Mouse (Mus musculus) ES-E14 (cell line): Measurements from ENCODE around the gene Med13l. TPM values are rescaled to one million over a fixed set of nuclear protein-coding genes. Genes with fewer than 3 reads are reported as not detected.

ENCODE experiments used
- DNase-seq: peaks from one replicate; pipeline ENCODE4 v3.0.0-alpha.2; 2013; ENCODE audit warnings: low read depth, low spot score
- H3K27ac ChIP-seq: 2 replicates; pipeline ENCODE4 v1.5.1; 2012; ENCODE audit warnings: low read depth, mild to moderate bottlenecking, low read length, moderate library complexity, mixed read lengths; ENCODE audit not compliant: poor library complexity, insufficient read depth, severe bottlenecking
- H3K36me3 ChIP-seq: 2 replicates; pipeline ENCODE4 v1.6.1; 2012; ENCODE audit warnings: mild to moderate bottlenecking, low read length, moderate library complexity, mixed read lengths; ENCODE audit not compliant: control insufficient read depth, poor library complexity, insufficient read depth, severe bottlenecking
- H3K4me1 ChIP-seq, 2 experiments: fragments of 150-350 bp in 1 of 2; sonication (generic) in 1 of 2; 2 replicates each; pipeline ENCODE4 v1.6.1; 2012; ENCODE audit warnings: low read length in 2 of 2, mild to moderate bottlenecking in 1 of 2, mixed read lengths in 1 of 2; ENCODE audit not compliant: control insufficient read depth in 2 of 2, insufficient read depth in 2 of 2, poor library complexity in 1 of 2
- H3K4me3 ChIP-seq, 2 experiments: fragments of 150-350 bp in 1 of 2; sonication (generic) in 1 of 2; 2 replicates each; pipeline ENCODE4 v1.5.1; 2012; ENCODE audit warnings: low read length in 2 of 2, low read depth in 1 of 2, mild to moderate bottlenecking in 1 of 2, mixed read lengths in 1 of 2; ENCODE audit not compliant: insufficient read depth in 1 of 2, poor library complexity in 1 of 2, severe bottlenecking in 1 of 2
- H3K9ac ChIP-seq: 2 replicates; pipeline ENCODE4 v1.6.1; 2012; ENCODE audit warnings: low read depth, mild to moderate bottlenecking, low read length, mixed read lengths; ENCODE audit not compliant: poor library complexity, insufficient read depth, severe bottlenecking
- H3K9me3 ChIP-seq: fragments of 150-350 bp; sonication (generic); 2 replicates; pipeline ENCODE4 v1.6.1; 2012; ENCODE audit warnings: low read depth, mild to moderate bottlenecking, low read length; ENCODE audit not compliant: control insufficient read depth, insufficient read depth
- CHD2 ChIP-seq: IDR thresholded peaks from 2 replicates; pipeline ENCODE4 v1.6.1; 2014; ENCODE audit warnings: mild to moderate bottlenecking, low read depth, low read length, inconsistent platforms
- HCFC1 ChIP-seq: IDR thresholded peaks from 2 replicates; pipeline ENCODE4 v1.6.1; 2012; ENCODE audit warnings: low read length, inconsistent platforms, borderline replicate concordance; ENCODE audit not compliant: insufficient read depth
- MAFK ChIP-seq: IDR thresholded peaks from 2 replicates; pipeline ENCODE4 v1.6.1; 2014; ENCODE audit warnings: mild to moderate bottlenecking, low read depth, low read length, inconsistent platforms; ENCODE audit not compliant: insufficient read depth
- ZC3H11A ChIP-seq: IDR thresholded peaks from 2 replicates; pipeline ENCODE4 v1.6.1; 2012; ENCODE audit warnings: low read depth, mild to moderate bottlenecking, inconsistent platforms, low read length, borderline replicate concordance
- ZNF384 ChIP-seq: IDR thresholded peaks from 2 replicates; pipeline ENCODE4 v1.6.1; 2012; ENCODE audit warnings: low read depth, low read length, inconsistent platforms
- in situ Hi-C, 2 experiments: fragments of 600-800 bp; cut with MboI; formaldehyde crosslinking; loops; one replicate each; pipeline ENCODE4 v1.15.1; 2025; ENCODE audit warnings: low sequenced_read_pairs in 2 of 2, inconsistent platforms in 1 of 2; ENCODE audit not compliant: unreplicated experiment in 2 of 2
- total RNA-seq: library from RNA; depleted of rRNA; stranded (reverse); fragments of 300-350 nt; gene quantifications from 2 replicates; pipeline ENCODE4 v1.2.3, GENCODE M21; 2012

The Med13l gene
- total RNA-seq, 1 experiment = 52.4 TPM

DNA sequence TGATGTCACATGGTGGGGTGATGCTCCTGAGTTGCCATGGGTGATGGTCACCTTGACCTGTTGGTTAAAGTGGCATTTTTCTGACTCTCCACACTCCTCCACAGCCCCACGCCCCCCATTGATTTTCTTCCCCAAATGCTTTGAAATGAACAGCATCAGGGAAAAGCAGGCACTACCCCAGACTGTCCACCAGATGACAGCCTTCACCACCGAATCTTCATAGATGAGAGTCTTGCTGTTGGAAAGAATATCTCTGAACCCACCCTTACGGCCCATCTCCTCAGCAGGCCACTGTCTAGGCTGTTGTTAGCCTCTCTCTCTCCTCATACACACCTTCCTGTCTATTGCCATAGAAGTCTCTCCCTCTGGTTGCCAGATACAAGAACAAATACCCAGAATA is 213.4 kb downstream of the Med13l start:
- Histone ChIP-seq H3K4me1 (no peaks in the 10 kb centered on the region), H3K36me3 (no peaks in the 10 kb centered on the region), H3K9me3 (no peaks in the 10 kb centered on the region), H3K9ac (no peak overlapping the region), H3K27ac (no peak overlapping the region), H3K4me3 (no peak overlapping the region)
- in situ Hi-C loops = loop anchor here (10.0 kb wide), 2 partner anchors 81 to 441 kb away; no protein-coding TSS in a partner anchor
- peak; percentile 55 for DNase-seq
- TF ChIP-seq HCFC1 (no peak), ZC3H11A (peak; percentile 89)

DNA sequence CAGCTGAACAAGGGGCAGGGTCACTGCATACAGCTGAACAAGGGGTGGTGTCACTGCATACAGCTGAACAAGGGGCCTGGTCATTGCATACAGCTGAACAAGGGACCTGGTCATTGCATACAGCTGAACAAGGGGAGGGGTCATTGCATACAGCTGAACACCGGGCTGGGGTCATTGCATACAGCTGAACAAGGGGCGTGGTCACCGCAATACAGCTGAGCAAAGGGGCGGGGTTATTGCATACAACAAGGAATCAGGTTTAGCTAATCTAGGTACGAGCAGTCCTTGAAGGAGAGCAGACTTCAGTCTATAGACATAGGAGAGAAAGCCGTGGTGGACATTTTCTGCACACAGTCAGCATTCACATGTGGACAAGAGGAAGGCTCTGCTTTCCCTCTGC is 215.9 kb downstream of the Med13l start:
- in situ Hi-C loops = loop anchor here (5.0 to 25.0 kb wide), 4 partner anchors 78 to 936 kb away; no protein-coding TSS in a partner anchor
- TF ChIP-seq CHD2 = no peak
- TF ChIP-seq HCFC1 = no peak
- no peak for TF ChIP-seq MAFK
- TF ChIP-seq ZNF384 = no peak
- TF ChIP-seq ZC3H11A = no peak
- Histone ChIP-seq H3K9ac (no peak overlapping the region), H3K36me3 (no peaks in the 10 kb centered on the region), H3K9me3 (no peaks in the 10 kb centered on the region), H3K4me3 (no peak overlapping the region), H3K27ac (no peak overlapping the region), H3K4me1 (no peaks in the 10 kb centered on the region)
- DNase-seq = no peak

DNA sequence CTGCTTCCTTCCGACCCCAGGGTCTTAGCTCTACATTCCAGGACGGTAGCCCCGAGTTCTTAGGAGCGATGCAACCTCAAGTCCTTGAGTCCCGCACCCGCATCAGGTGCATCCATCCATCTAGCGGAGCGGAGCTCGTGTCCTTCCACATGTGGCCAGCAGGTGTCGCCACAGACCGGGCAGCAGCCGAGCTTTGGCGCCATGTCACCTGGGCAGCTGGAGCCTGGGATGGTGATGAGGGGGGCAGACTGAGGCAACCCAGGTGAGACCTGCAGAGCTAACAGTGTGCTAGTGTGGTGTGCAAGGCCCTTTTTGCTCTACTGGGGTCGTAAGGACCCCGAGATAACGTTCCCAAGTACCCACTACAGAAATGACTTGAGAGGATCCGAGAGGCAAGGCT is 221.1 kb downstream of the Med13l start:
- Histone ChIP-seq H3K36me3 (no peaks in the 10 kb centered on the region), H3K4me1 (no peaks in the 10 kb centered on the region), H3K27ac (no peak overlapping the region), H3K4me3 (no peak overlapping the region), H3K9ac (no peak overlapping the region), H3K9me3 (no peaks in the 10 kb centered on the region)
- no peak for TF ChIP-seq ZNF384
- no peak for TF ChIP-seq CHD2
- peak; percentile 3; the same call in 1 of the 2 replicates for TF ChIP-seq MAFK
- TF ChIP-seq HCFC1 = no peak
- TF ChIP-seq ZC3H11A = peak; percentile 95; the same call in 1 of the 2 replicates
- in situ Hi-C loops = loop anchor here in 1 of 2 experiments (25.0 kb wide), 1 partner anchor 906 kb away; no protein-coding TSS in a partner anchor
- DNase-seq = peak; percentile 47

DNA sequence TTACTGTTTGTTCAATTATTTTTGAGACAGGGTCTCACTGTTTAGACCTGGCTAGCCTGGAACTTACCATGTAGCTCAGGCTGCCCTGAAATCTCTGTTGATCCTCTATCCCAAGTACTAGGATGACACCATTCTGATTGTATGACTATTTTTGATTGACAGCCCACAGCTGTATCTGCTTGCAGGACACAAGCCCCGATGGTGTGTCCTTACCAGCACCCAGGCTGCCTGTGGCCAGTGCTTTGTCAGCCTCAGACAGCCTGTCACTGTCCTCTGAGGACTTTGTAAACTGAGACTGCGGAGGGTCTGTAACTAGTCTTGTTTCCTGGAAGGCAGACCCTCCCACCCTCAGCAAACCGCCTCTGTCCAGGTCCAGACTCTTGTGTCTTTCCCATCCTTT is 221.7 kb downstream of the Med13l start:
- in situ Hi-C loops = loop anchor here in 1 of 2 experiments (25.0 kb wide), 1 partner anchor 905 kb away; no protein-coding TSS in a partner anchor
- H3K4me3 ChIP-seq = no peak overlapping the region
- H3K9ac ChIP-seq = no peak overlapping the region
- H3K4me1 ChIP-seq = no peaks in the 10 kb centered on the region
- no peaks in the 10 kb centered on the region for H3K36me3 ChIP-seq
- no peak for TF ChIP-seq ZC3H11A
- no peak for TF ChIP-seq CHD2
- no peak for TF ChIP-seq HCFC1
- no peak for TF ChIP-seq ZNF384
- no peak for TF ChIP-seq MAFK
- DNase-seq = no peak
- no peaks in the 10 kb centered on the region for H3K9me3 ChIP-seq
- H3K27ac ChIP-seq = no peak overlapping the region

DNA sequence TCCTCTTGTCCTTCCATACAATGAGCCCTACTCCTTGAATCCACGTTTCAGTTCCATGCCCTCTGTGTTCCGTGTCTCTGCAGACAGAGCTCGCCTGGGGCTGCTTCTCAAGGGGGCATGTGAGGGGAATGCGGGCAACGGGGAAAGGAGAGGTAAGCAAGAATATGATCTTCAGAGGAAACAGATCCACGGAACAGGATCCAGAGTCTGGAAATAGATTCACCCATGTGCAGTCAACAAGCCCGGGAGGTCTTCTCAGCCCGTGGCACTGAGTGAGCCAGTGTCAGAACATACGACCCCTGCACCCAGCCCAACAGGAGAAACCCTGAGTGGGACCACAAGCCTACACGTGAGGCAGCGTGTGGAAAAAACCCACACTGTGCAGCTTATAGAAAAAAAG is 228.7 kb downstream of the Med13l start:
- Histone ChIP-seq H3K27ac (no peak overlapping the region), H3K36me3 (no peaks in the 10 kb centered on the region), H3K9ac (no peak overlapping the region), H3K4me1 (peaks cover 0 to 2% of the 10 kb centered on the region in 2 experiments; a peak in 1 of 4 replicates), H3K9me3 (no peaks in the 10 kb centered on the region), H3K4me3 (no peak overlapping the region)
- DNase-seq = no peak
- TF ChIP-seq HCFC1 = no peak
- in situ Hi-C loops = loop anchor here in 1 of 2 experiments (25.0 kb wide), 1 partner anchor 898 kb away; no protein-coding TSS in a partner anchor
